Mouse (Mus musculus): ENCODE data around the gene Best1.

DNA sequence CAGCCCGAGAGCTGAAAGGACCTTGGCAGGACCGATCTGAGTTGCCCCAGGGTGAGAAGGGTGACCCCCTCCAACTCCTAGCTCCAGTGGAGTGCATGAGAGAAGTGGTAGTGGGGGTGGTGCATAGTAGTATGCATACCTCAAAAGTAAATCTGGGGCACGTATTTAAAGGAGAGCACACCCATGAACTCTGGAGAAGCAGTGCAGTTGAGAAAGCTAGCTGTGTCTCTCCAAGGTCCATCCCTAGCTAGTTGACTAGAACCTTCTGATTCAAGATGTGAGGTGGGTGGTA is 17.0 kb upstream of the Best1 start:
- TF ChIP-seq CTCF (conservative IDR thresholded peaks at IDR 0.05; ENCODE audit: insufficient read depth, insufficient read length, low read depth, low read length) (no peak), POLR2A (IDR thresholded peaks at IDR 0.05; ENCODE audit: low read depth, low read length) (no peak)

Data from kidney, adult 2 months (tissue).